Mouse (Mus musculus): ENCODE data around the gene Thap11.

The Thap11 gene

DNA sequence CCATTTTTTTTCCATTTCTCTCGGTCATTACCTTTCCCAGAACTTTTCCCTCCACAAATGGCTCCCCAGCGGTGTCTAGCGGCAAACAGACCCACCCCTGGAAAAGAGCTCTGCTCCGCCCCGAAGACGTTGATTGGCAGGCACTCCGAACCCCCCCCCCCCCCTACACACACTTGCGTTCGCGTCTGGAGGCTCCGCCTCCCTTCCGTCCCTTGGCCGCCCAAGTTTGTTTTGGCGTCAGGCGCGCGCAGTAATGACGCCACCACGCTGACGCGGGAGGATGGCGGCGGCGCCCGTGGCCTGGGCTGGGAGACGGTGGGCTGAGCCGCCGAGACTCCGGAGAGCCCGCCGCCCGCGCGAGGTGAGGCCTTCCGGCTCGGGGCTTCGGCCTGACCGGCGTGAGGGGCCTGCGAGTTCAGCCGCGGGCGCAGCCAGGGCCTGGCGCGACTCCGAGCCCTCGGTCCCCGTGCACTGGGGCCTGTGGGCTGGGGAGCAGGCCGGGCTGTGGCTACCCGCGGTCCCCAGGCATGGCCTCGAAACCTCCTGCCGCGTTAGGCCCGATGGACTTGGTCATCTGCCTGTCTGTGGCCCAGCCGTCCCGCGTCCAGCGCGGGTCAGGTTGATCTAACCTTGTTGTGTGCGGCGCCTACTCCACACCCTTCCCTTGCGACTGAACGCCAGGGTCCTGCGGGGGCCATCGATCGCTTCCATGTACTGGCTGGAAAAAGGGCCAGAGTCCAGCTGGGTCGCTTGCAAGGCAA, 45.4 kb downstream of the Thap11 start, which contains the start of gene Pskh1:
TSS of gene Pskh1 (plus strand) at position 262 of the 761 bp plus-strand sequence.
- in situ Hi-C loops (cut with MboI, MseI) = no loop called here

DNA sequence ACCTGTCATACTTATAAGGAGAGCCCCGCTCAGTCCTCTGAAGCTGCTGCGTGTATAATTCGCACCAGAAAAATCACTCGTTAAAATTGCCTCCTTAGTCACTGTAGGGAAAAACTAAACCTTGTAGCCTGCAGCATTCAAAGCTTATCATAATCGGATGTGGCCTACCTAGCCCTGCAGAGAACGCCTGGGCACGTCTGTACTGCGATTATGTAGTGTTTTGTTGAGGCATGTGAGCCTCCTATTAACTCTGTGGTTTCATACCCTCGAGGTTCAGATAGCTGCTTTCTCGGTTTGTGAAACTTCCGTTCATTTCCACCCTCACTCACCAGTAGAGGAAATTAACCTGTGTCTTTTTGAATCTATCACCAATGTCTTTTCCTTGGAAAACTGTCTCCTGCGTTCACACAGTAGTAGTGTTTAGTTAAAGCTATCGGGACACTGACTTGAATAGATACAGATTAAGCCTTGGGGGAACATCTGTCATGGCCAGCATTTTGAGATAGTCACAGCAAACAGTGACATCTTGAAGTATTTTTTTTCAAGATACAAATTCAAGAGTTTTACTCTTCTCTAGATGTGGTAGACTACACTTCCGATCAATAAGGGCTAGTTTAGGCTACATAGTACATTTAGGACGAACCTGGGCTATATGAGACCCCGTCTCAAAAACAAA, 46.1 kb downstream of the Thap11 start:
- in situ Hi-C loops (cut with MboI, MseI) = no loop called here
